Mouse (Mus musculus) hindbrain, postnatal 0 days (tissue): Measurements from ENCODE around the gene Bmp7. TPM values are rescaled to one million over a fixed set of nuclear protein-coding genes. Genes with fewer than 3 reads are reported as not detected.

Experiments
- ATAC-seq: fragments of 200-750 bp; cut with Nextera tagmentation; 2 replicates; pipeline ENCODE4 v1.8.0; 2017; ENCODE audit warnings: mild to moderate bottlenecking, moderate TSS enrichment, moderate library complexity
- DNase-seq: peaks from one replicate; pipeline ENCODE4 v3.0.0-alpha.2; 2015; ENCODE audit warnings: low spot score
- H3K27ac ChIP-seq: fragments of 300-500 bp; sonication (generic); 2 replicates; pipeline ENCODE4 v1.5.1; 2014; ENCODE audit warnings: mild to moderate bottlenecking
- H3K27me3 ChIP-seq: fragments of 300-500 bp; sonication (generic); 2 replicates; pipeline ENCODE4 v1.6.1; 2014; ENCODE audit warnings: low read length, mixed read lengths; ENCODE audit not compliant: insufficient read depth
- H3K36me3 ChIP-seq: fragments of 300-500 bp; sonication (generic); 2 replicates; pipeline ENCODE4 v1.6.1; 2014; ENCODE audit warnings: low read length, mixed read lengths; ENCODE audit not compliant: insufficient read depth
- H3K4me1 ChIP-seq: fragments of 300-500 bp; sonication (generic); 2 replicates; pipeline ENCODE4 v1.6.1; 2014; ENCODE audit warnings: antibody characterized with exemption, low read length, mixed read lengths; ENCODE audit not compliant: insufficient read depth
- H3K4me2 ChIP-seq: fragments of 300-500 bp; sonication (generic); 2 replicates; pipeline ENCODE4 v1.6.1; 2014; ENCODE audit warnings: low read depth, mild to moderate bottlenecking, low read length, moderate library complexity, mixed read lengths
- H3K4me3 ChIP-seq: fragments of 300-500 bp; sonication (generic); 2 replicates; pipeline ENCODE4 v1.5.1; 2014; ENCODE audit warnings: low read length
- H3K9ac ChIP-seq: fragments of 300-500 bp; sonication (generic); replicated peaks from 2 replicates; pipeline ENCODE4 v1.6.1; 2014; ENCODE audit warnings: mild to moderate bottlenecking, low read length, moderate library complexity, mixed read lengths
- H3K9me3 ChIP-seq: fragments of 300-500 bp; sonication (generic); 2 replicates; pipeline ENCODE4 v1.6.1; 2016; ENCODE audit warnings: low read length, mixed read lengths
- CTCF ChIP-seq: IDR thresholded peaks from 2 replicates; pipeline ENCODE4 v1.5.1; 2016; ENCODE audit warnings: antibody characterized with exemption, control low read depth, low read depth
- WGBS: fragments of 180-500 bp; shearing (Covaris S2); extraction: QIAGEN DNeasy Blood & Tissue Kit; methylation state at CpG from one replicate; pipeline ENCODE4 v1.1.7; 2014; 5-methylcytosine and 5-hydroxymethylcytosine counted together
- polyA plus RNA-seq: library from polyadenylated mRNA; unstranded; fragments of >200 nt; fragmentation: Nextera tagmentation; extraction: Ambion mirVana; gene quantifications from 2 replicates; pipeline ENCODE4 v1.2.1, GENCODE M21; 2015
- total RNA-seq: library from RNA; depleted of rRNA; stranded (reverse); fragments of >200 nt; gene quantifications from 2 replicates; pipeline ENCODE4 v1.2.3, GENCODE M21; 2014

The Bmp7 gene
- total and polyA plus RNA-seq, 2 experiments from 2014 or later = 15.6 to 25.1 TPM

- Histone ChIP-seq H3K4me2 (no peak overlapping the region), H3K9ac (no peak overlapping the region), H3K36me3 (no peaks in the 10 kb centered on the region), H3K27ac (no peak overlapping the region), H3K27me3 (no peaks in the 10 kb centered on the region), H3K4me3 (no peak overlapping the region), H3K9me3 (no peaks in the 10 kb centered on the region), H3K4me1 (peaks cover 6% of the 10 kb centered on the region; the same call in 1 of the 2 replicates)
- ATAC-seq (no peak), DNase-seq (no peak)
- WGBS = 80% methylated on average over 5 of the region's 5 CpGs
- TF ChIP-seq CTCF = no peak
Measured at GRCm38 (mm10) chr2:172866356-172866755, 73.8 kb downstream of the Bmp7 start.

- no peak for DNase-seq
- Histone ChIP-seq H3K27me3 (no peaks in the 10 kb centered on the region), H3K4me2 (no peak overlapping the region), H3K9me3 (no peaks in the 10 kb centered on the region), H3K27ac (no peak overlapping the region), H3K36me3 (no peaks in the 10 kb centered on the region), H3K9ac (no peak overlapping the region), H3K4me3 (no peak overlapping the region), H3K4me1 (peaks cover 6% of the 10 kb centered on the region; the same call in 1 of the 2 replicates)
- ATAC-seq = no peak
- 87% methylated on average over 6 of the region's 6 CpGs for WGBS
- TF ChIP-seq CTCF = no peak
Measured at GRCm38 (mm10) chr2:172865165-172865564, 75.0 kb downstream of the Bmp7 start.

GRCm38 (mm10) chr2:172864566-172864965 lies 75.6 kb downstream of the Bmp7 start:
- peak; percentile 36 for TF ChIP-seq CTCF
- no peak overlapping the region for H3K4me2 ChIP-seq
- no peaks in the 10 kb centered on the region for H3K27me3 ChIP-seq
- H3K4me3 ChIP-seq = no peak overlapping the region
- ATAC-seq (no peak), DNase-seq (no peak)
- H3K36me3 ChIP-seq = no peaks in the 10 kb centered on the region
- WGBS = 92% methylated on average over 7 of the region's 7 CpGs
- H3K9ac ChIP-seq = no peak overlapping the region
- no peaks in the 10 kb centered on the region for H3K9me3 ChIP-seq
- peaks cover 6% of the 10 kb centered on the region; the same call in 1 of the 2 replicates for H3K4me1 ChIP-seq
- H3K27ac ChIP-seq = no peak overlapping the region

GRCm38 (mm10) chr2:172863469-172863856 lies 76.7 kb downstream of the Bmp7 start:
- no peaks in the 10 kb centered on the region for H3K9me3 ChIP-seq
- ATAC-seq (no peak; the same call in 1 of the 2 replicates), DNase-seq (no peak)
- H3K36me3 ChIP-seq = no peaks in the 10 kb centered on the region
- H3K27ac ChIP-seq = no peak overlapping the region
- H3K27me3 ChIP-seq = no peaks in the 10 kb centered on the region
- no peak overlapping the region for H3K4me3 ChIP-seq
- TF ChIP-seq CTCF = 0 out of 2 replicates have a peak, but pooled peaks have one; percentile 5
- peak overlapping the region; percentile 41 for H3K4me2 ChIP-seq
- H3K4me1 ChIP-seq = peaks cover 6% of the 10 kb centered on the region; the same call in 1 of the 2 replicates
- H3K9ac ChIP-seq = no peak overlapping the region
- 55% methylated on average over 14 of the region's 14 CpGs for WGBS

GRCm38 (mm10) chr2:172862850-172863468 lies 77.2 kb downstream of the Bmp7 start:
- peak; percentile 33 for DNase-seq
- H3K27me3 ChIP-seq = no peaks in the 10 kb centered on the region
- H3K4me1 ChIP-seq = peaks cover 6% of the 10 kb centered on the region; the same call in 1 of the 2 replicates
- no peak for TF ChIP-seq CTCF
- peak; percentile 70 for ATAC-seq
- H3K9ac ChIP-seq = no peak overlapping the region
- no peaks in the 10 kb centered on the region for H3K9me3 ChIP-seq
- H3K4me2 ChIP-seq = peak overlapping the region; percentile 41
- no peak overlapping the region for H3K4me3 ChIP-seq
- H3K36me3 ChIP-seq = no peaks in the 10 kb centered on the region
- H3K27ac ChIP-seq = no peak overlapping the region
- 32% methylated on average over 29 of the region's 29 CpGs for WGBS

GRCm38 (mm10) chr2:172862424-172862823 lies 77.7 kb downstream of the Bmp7 start:
- Histone ChIP-seq H3K27ac (no peak overlapping the region), H3K4me3 (no peak overlapping the region), H3K9me3 (no peaks in the 10 kb centered on the region), H3K27me3 (no peaks in the 10 kb centered on the region), H3K36me3 (no peaks in the 10 kb centered on the region), H3K9ac (no peak overlapping the region), H3K4me1 (peaks cover 6% of the 10 kb centered on the region; the same call in 1 of the 2 replicates), H3K4me2 (no peak overlapping the region)
- 72% methylated on average over 19 of the region's 19 CpGs for WGBS
- DNase-seq (no peak), ATAC-seq (no peak)
- TF ChIP-seq CTCF = no peak

GRCm38 (mm10) chr2:172861590-172861989 lies 78.5 kb downstream of the Bmp7 start:
- H3K27me3 ChIP-seq = no peaks in the 10 kb centered on the region
- no peak overlapping the region for H3K4me3 ChIP-seq
- H3K9me3 ChIP-seq = no peaks in the 10 kb centered on the region
- H3K4me2 ChIP-seq = no peak overlapping the region
- no peak overlapping the region for H3K27ac ChIP-seq
- TF ChIP-seq CTCF = no peak
- no peak overlapping the region for H3K9ac ChIP-seq
- WGBS = 70% methylated on average over 14 of the region's 14 CpGs
- DNase-seq (no peak), ATAC-seq (no peak)
- no peaks in the 10 kb centered on the region for H3K36me3 ChIP-seq
- peaks cover 6% of the 10 kb centered on the region; the same call in 1 of the 2 replicates for H3K4me1 ChIP-seq
